Mouse (Mus musculus) embryonic fibroblast, embryonic 13.5 days (primary cell): ENCODE data around the gene Lpcat4.

Experiments used
- CTCF ChIP-seq: IDR thresholded peaks from 2 replicates; pipeline ENCODE4 v1.5.1; 2011; ENCODE audit warnings: mild to moderate bottlenecking, control low read depth, low read length, moderate library complexity, borderline replicate concordance; ENCODE audit not compliant: insufficient read depth
- POLR2A ChIP-seq: IDR thresholded peaks from 2 replicates; pipeline ENCODE4 v1.6.1; 2011; ENCODE audit warnings: low read depth, mild to moderate bottlenecking, control low read depth, low read length, moderate library complexity

DNA sequence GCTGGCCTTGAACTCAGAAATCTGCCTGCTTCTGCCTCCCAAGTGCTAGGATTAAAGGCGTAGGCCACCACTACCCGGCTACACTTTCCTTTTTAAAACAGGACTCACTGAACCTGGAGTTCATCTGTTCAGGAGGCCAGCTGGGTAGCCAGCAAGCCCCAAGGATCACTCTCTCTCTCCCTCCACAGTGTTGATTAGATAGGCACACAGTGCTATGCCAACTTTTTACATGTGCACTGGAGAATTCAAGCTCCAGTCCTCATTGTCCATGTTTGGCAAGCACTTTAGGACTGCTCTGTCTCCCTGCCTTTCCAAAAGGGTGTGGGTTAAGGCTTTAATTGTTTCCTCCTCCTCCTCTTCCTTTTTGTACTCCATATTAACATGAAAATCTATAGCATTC lies 30.7 kb downstream of the Lpcat4 start:
- TF ChIP-seq CTCF (no peak), POLR2A (no peak)
